Mouse (Mus musculus) C2C12 (cell line): ENCODE measurements around the gene Tacc2.

Experiments
- CEBPB ChIP-seq: IDR thresholded peaks from one replicate; pipeline ENCODE4 v1.6.1; 2011; ENCODE audit warnings: low read depth, mild to moderate bottlenecking, control low read depth, moderate library complexity
- CTCF ChIP-seq: IDR thresholded peaks from one replicate; pipeline ENCODE4 v1.5.1; 2011; ENCODE audit not compliant: control insufficient read depth, insufficient read depth, insufficient read length
- FOSL1 ChIP-seq: IDR thresholded peaks from one replicate; pipeline ENCODE4 v1.8.0; 2011; ENCODE audit warnings: mild to moderate bottlenecking, low read length; ENCODE audit not compliant: poor library complexity, insufficient read depth, severe bottlenecking
- MAX ChIP-seq: IDR thresholded peaks from one replicate; pipeline ENCODE4 v1.6.1; 2011; ENCODE audit warnings: mild to moderate bottlenecking, control low read depth
- MYOD1 ChIP-seq: IDR thresholded peaks from one replicate; pipeline ENCODE4 v1.6.1; 2011; ENCODE audit warnings: low read depth; ENCODE audit not compliant: control insufficient read depth, insufficient read length
- MYOG ChIP-seq: IDR thresholded peaks from one replicate; pipeline ENCODE4 v1.6.1; 2011; ENCODE audit not compliant: control insufficient read depth, insufficient read length; ENCODE audit errors: extremely low read depth
- USF1 ChIP-seq: IDR thresholded peaks from one replicate; pipeline ENCODE4 v1.6.1; 2011; ENCODE audit warnings: low read depth, mild to moderate bottlenecking, control low read depth, moderate library complexity

GRCm38 (mm10) chr7:130621068-130621467, 43.8 kb downstream of the Tacc2 start:
- no peak for TF ChIP-seq FOSL1
- TF ChIP-seq CTCF: no peak
- no peak for TF ChIP-seq MAX
- no peak for TF ChIP-seq MYOD1
- no peak for TF ChIP-seq MYOG
- TF ChIP-seq CEBPB: no peak
- TF ChIP-seq USF1: no peak
